Mouse (Mus musculus) CH12.LX (cell line): ENCODE results near the gene Phb. TPM values are rescaled to one million over a fixed set of nuclear protein-coding genes. Genes with fewer than 3 reads are reported as not detected.

Source experiments
- DNase-seq: peaks from one replicate; pipeline ENCODE4 v3.0.0-alpha.2; 2013; ENCODE audit errors: extremely low read depth
- H3K27ac ChIP-seq: 2 replicates; pipeline ENCODE4 v1.5.1; 2012; ENCODE audit warnings: low read depth, mild to moderate bottlenecking, control low read depth, moderate library complexity; ENCODE audit not compliant: insufficient read depth
- H3K27me3 ChIP-seq: replicated peaks from 2 replicates; pipeline ENCODE3; 2012; ENCODE audit warnings: inconsistent platforms
- H3K36me3 ChIP-seq, 2 experiments: replicated peaks in 1 of 2; 2 replicates each; pipeline versions ENCODE3 to v1.6.1; 2012; ENCODE audit warnings: inconsistent platforms in 1 of 2, low read length in 1 of 2, mild to moderate bottlenecking in 1 of 2, mixed read lengths in 1 of 2, moderate library complexity in 1 of 2; ENCODE audit not compliant: control insufficient read depth in 1 of 2, insufficient read depth in 1 of 2
- H3K4me1 ChIP-seq, 2 experiments: 2 replicates each; pipeline ENCODE4 v1.6.1; 2012; ENCODE audit warnings: inconsistent platforms in 1 of 2, moderate library complexity in 1 of 2; ENCODE audit not compliant: insufficient read depth in 2 of 2, control insufficient read depth in 1 of 2
- H3K4me2 ChIP-seq: 2 replicates; pipeline ENCODE4 v1.6.1; 2012; ENCODE audit warnings: low read depth, mild to moderate bottlenecking, control low read depth; ENCODE audit not compliant: poor library complexity, insufficient read depth, severe bottlenecking
- H3K4me3 ChIP-seq, 3 experiments: fragments of 150-350 bp in 1 of 3; sonication (generic) in 1 of 3; replicated peaks in 1 of 3; 2 replicates each; pipeline versions ENCODE3 to v1.5.1; 2011 to 2012; ENCODE audit warnings: low read depth in 2 of 3, low read length in 2 of 3, mild to moderate bottlenecking in 2 of 3, moderate library complexity in 2 of 3, control low read depth in 1 of 3, improper control_type of control experiment in 1 of 3, inconsistent platforms in 1 of 3, mixed read lengths in 1 of 3; ENCODE audit not compliant: poor library complexity in 1 of 3
- H3K79me2 ChIP-seq: replicated peaks from 2 replicates; pipeline ENCODE4 v1.6.1; 2012; ENCODE audit warnings: mild to moderate bottlenecking, moderate library complexity; ENCODE audit not compliant: control insufficient read depth, poor library complexity, insufficient read depth, severe bottlenecking; ENCODE audit errors: extremely low read depth
- H3K9ac ChIP-seq: 2 replicates; pipeline ENCODE4 v1.6.1; 2012; ENCODE audit warnings: low read depth, mild to moderate bottlenecking, control low read depth, moderate library complexity; ENCODE audit not compliant: insufficient read depth
- H3K9me3 ChIP-seq: replicated peaks from 2 replicates; pipeline ENCODE3; 2012; ENCODE audit warnings: low read length, inconsistent platforms, mixed read lengths
- BHLHE40 ChIP-seq: IDR thresholded peaks from 2 replicates; pipeline ENCODE4 v1.6.1; 2011; ENCODE audit warnings: mild to moderate bottlenecking, low read depth, low read length, improper control_type of control experiment
- CHD1 ChIP-seq: IDR thresholded peaks from 2 replicates; pipeline ENCODE4 v1.6.1; 2012; ENCODE audit warnings: low read depth, low read length, improper control_type of control experiment, inconsistent platforms
- CHD2 ChIP-seq: IDR thresholded peaks from 2 replicates; pipeline ENCODE4 v1.6.1; 2011; ENCODE audit warnings: low read length, improper control_type of control experiment
- CTCF ChIP-seq, 2 experiments: IDR thresholded peaks in 1 of 2; conservative IDR thresholded peaks in 1 of 2; 2 replicates each; pipeline ENCODE4 v1.5.1; 2011 to 2012; ENCODE audit warnings: low read depth in 2 of 2, low read length in 2 of 2, improper control_type of control experiment in 1 of 2, inconsistent platforms in 1 of 2, mild to moderate bottlenecking in 1 of 2, moderate library complexity in 1 of 2
- ELF1 ChIP-seq: IDR thresholded peaks from 2 replicates; pipeline ENCODE4 v1.6.1; 2014; ENCODE audit warnings: low read depth, mild to moderate bottlenecking, inconsistent platforms, low read length, improper control_type of control experiment
- ETS1 ChIP-seq: conservative IDR thresholded peaks from 2 replicates; pipeline ENCODE4 v1.6.1; 2012; ENCODE audit warnings: low read depth, mild to moderate bottlenecking, inconsistent platforms, low read length, improper control_type of control experiment, moderate library complexity
- GABPA ChIP-seq: IDR thresholded peaks from 2 replicates; pipeline ENCODE4 v1.6.1; 2012; ENCODE audit warnings: low read depth, low read length, improper control_type of control experiment, inconsistent platforms; ENCODE audit not compliant: insufficient replicate concordance
- IRF4 ChIP-seq: IDR thresholded peaks from 2 replicates; pipeline ENCODE4 v1.6.1; 2014; ENCODE audit warnings: low read depth, mild to moderate bottlenecking, inconsistent platforms, low read length, improper control_type of control experiment
- JUND ChIP-seq: conservative IDR thresholded peaks from 2 replicates; pipeline ENCODE4 v1.6.1; 2011; ENCODE audit warnings: low read depth, low read length, improper control_type of control experiment
- MAX ChIP-seq: IDR thresholded peaks from 2 replicates; pipeline ENCODE4 v1.6.1; 2011; ENCODE audit warnings: low read length, improper control_type of control experiment
- PAX5 ChIP-seq: IDR thresholded peaks from 2 replicates; pipeline ENCODE4 v1.6.1; 2012; ENCODE audit warnings: low read length, inconsistent platforms, mixed read lengths
- RAD21 ChIP-seq: IDR thresholded peaks from 2 replicates; pipeline ENCODE4 v1.6.1; 2011; ENCODE audit warnings: low read depth, mild to moderate bottlenecking, low read length, improper control_type of control experiment, moderate library complexity
- SIN3A ChIP-seq: IDR thresholded peaks from 2 replicates; pipeline ENCODE4 v1.6.1; 2012; ENCODE audit warnings: low read length, improper control_type of control experiment, inconsistent platforms
- SMC3 ChIP-seq: IDR thresholded peaks from 2 replicates; pipeline ENCODE4 v1.6.1; 2011; ENCODE audit warnings: low read depth, low read length, improper control_type of control experiment
- TBP ChIP-seq: conservative IDR thresholded peaks from 2 replicates; pipeline ENCODE4 v1.6.1; 2011; ENCODE audit warnings: low read depth, low read length, improper control_type of control experiment
- UBTF ChIP-seq: IDR thresholded peaks from 2 replicates; pipeline ENCODE4 v1.6.1; 2012; ENCODE audit warnings: low read depth, mild to moderate bottlenecking, inconsistent platforms, low read length, improper control_type of control experiment, moderate library complexity
- USF1 ChIP-seq: IDR thresholded peaks from 2 replicates; pipeline ENCODE4 v1.6.1; 2014; ENCODE audit warnings: low read depth, mild to moderate bottlenecking, inconsistent platforms, low read length, improper control_type of control experiment
- ZC3H11A ChIP-seq: IDR thresholded peaks from 2 replicates; pipeline ENCODE4 v1.6.1; 2012; ENCODE audit warnings: low read depth, mild to moderate bottlenecking, inconsistent platforms, low read length, improper control_type of control experiment
- ZKSCAN1 ChIP-seq: IDR thresholded peaks from 2 replicates; pipeline ENCODE4 v1.6.1; 2012; ENCODE audit warnings: low read depth, inconsistent platforms, low read length, improper control_type of control experiment, borderline replicate concordance
- ZMIZ1 ChIP-seq: IDR thresholded peaks from 2 replicates; pipeline ENCODE4 v1.6.1; 2012; ENCODE audit warnings: low read depth, mild to moderate bottlenecking, inconsistent platforms, low read length, improper control_type of control experiment
- ZNF384 ChIP-seq: IDR thresholded peaks from 2 replicates; pipeline ENCODE4 v1.6.1; 2012; ENCODE audit warnings: low read depth, low read length, improper control_type of control experiment, inconsistent platforms
- dilution Hi-C: fragments of 300-500 bp; cut with MboI; formaldehyde crosslinking; loops from 2 replicates; pipeline ENCODE4 v1.14.3; 2020; ENCODE audit warnings: low sequenced_read_pairs; ENCODE audit not compliant: extremely low pct_unique_long_range_greater_than_20kb, extremely low pct_ligation_motif_present
- in situ Hi-C: fragments of 300-500 bp; cut with MboI; formaldehyde crosslinking; loops from 3 replicates; pipeline ENCODE4 v1.14.3; 2019; ENCODE audit warnings: low sequenced_read_pairs, low pct_ligation_motif_present, low pct_unique_long_range_greater_than_20kb, mixed read lengths
- polyA plus RNA-seq: library from polyadenylated mRNA; unstranded; fragments of >175 nt; gene quantifications from 2 replicates; pipeline ENCODE4 v1.2.1, GENCODE M21; 2012; ENCODE audit warnings: low read depth; ENCODE audit not compliant: insufficient read length
- total RNA-seq, 2 experiments: library from RNA; depleted of rRNA; stranded (reverse); fragments of 300-350 nt in 1 of 2; fragments of >200 nt in 1 of 2; gene quantifications; 2 replicates each; pipeline ENCODE4 v1.2.3; 2012 to 2014

Gene Phb
- total and polyA plus RNA-seq, 3 experiments = 405 to 699 (median 512) TPM

DNA sequence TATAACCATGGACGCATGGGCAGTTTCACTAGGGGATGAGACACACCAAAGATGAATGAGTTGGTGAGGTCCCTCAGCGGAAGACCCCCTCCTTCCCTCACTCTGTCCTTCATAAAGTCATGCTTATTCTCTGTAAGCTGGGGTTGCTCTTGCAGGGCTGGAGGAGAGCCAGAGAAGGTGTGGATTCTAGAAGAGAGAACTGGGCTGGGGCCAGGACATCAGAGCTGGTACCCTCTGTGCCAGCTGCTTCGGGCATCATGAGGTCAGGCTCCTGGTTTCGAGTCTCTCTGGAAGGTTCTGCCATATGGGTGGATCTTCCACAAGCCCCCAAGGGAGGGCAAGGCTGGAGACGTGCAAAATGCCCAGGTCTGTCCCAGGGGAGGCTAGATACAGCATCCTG, 31.8 kb downstream of the Phb start:
- Histone ChIP-seq H3K4me1 (no peaks in the 10 kb centered on the region), H3K36me3 (no peaks in the 10 kb centered on the region), H3K79me2 (no peaks in the 10 kb centered on the region), H3K27me3 (peaks cover 1% of the 10 kb centered on the region), H3K27ac (no peak overlapping the region), H3K4me3 (no peak overlapping the region), H3K9me3 (no peaks in the 10 kb centered on the region)
- in situ Hi-C loops (loop anchor here (10.0 kb wide), 1 partner anchor 266 kb away; no protein-coding TSS in a partner anchor), dilution Hi-C loops (no loop called here)
- no peak for DNase-seq
- TF ChIP-seq ELF1 (no peak), ZC3H11A (no peak), BHLHE40 (no peak), MAX (no peak), ZKSCAN1 (no peak), CHD1 (no peak), SMC3 (no peak), ETS1 (no peak), UBTF (no peak), JUND (no peak), RAD21 (no peak), CTCF (conservative IDR thresholded peaks at IDR 0.05 in 1 of 2, IDR thresholded peaks at IDR 0.05 in 1 of 2; ENCODE audit: low read depth in 2 of 2, low read length in 2 of 2) (no peak), ZNF384 (no peak), TBP (no peak), SIN3A (no peak)
- TF ChIP-seq, all 38 proteins: peak for 0
- H3K4me2 ChIP-seq = no peak overlapping the region
- no peak overlapping the region for H3K9ac ChIP-seq

DNA sequence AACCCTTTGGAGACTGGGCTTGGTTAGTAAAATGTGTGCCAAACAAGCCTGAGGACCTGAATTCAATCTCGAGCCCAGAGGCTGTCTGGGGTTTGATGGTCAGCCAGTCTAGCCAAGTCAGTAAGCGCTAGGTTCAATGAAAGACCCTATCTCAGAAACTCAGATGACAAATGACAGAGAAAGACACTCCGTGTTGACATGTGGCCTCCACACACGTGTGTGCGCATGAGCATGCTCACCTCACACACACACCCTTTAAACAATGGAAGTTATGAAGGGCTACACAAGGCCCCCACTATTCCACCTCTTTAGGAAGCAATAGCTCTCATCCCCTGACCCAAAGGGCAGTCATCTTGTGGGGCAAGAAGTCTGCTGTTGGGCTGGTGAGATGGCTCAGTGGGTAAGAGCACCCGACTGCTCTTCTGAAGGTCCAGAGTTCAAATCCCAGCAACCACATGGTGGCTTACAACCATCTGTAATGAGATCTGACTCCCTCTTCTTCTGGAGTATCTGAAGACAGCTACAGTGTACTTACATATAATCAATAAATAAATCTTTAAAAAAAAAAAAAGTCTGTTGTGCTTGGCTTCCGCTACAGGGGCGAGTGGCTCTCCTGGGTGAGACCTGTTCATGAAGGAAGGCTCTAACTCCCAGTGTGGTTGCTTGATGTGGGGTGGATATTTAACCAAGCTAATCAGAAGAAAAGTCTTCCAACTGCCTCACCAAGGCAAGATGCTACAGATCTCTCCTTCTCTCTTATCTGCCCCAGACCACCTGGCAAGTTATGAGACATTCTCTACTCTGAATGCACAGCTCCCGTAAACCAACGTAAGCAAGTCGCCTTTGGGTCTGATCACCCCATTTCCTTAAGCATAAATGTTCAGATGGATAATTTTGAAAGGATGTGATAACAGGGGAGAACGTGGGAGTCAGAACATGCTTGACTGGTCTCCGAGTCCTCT, 34.3 kb downstream of the Phb start:
- dilution Hi-C loops = no loop called here
- H3K4me3 ChIP-seq = no peak overlapping the region
- no peaks in the 10 kb centered on the region for H3K4me1 ChIP-seq
- H3K9ac ChIP-seq = no peak overlapping the region
- no peaks in the 10 kb centered on the region for H3K79me2 ChIP-seq
- TF ChIP-seq IRF4 (no peak), GABPA (no peak), USF1 (no peak), ZMIZ1 (no peak), CHD2 (no peak), CTCF (conservative IDR thresholded peaks at IDR 0.05 in 1 of 2, IDR thresholded peaks at IDR 0.05 in 1 of 2; ENCODE audit: low read depth in 2 of 2, low read length in 2 of 2) (no peak), PAX5 (no peak)
- H3K9me3 ChIP-seq = no peaks in the 10 kb centered on the region
- DNase-seq = no peak
- H3K36me3 ChIP-seq = no peaks in the 10 kb centered on the region
- H3K27ac ChIP-seq = no peak overlapping the region
- no peak overlapping the region for H3K4me2 ChIP-seq
- H3K27me3 ChIP-seq = peaks cover 11% of the 10 kb centered on the region
- in situ Hi-C loops = no loop called here
